In the genomic region with DNA sequence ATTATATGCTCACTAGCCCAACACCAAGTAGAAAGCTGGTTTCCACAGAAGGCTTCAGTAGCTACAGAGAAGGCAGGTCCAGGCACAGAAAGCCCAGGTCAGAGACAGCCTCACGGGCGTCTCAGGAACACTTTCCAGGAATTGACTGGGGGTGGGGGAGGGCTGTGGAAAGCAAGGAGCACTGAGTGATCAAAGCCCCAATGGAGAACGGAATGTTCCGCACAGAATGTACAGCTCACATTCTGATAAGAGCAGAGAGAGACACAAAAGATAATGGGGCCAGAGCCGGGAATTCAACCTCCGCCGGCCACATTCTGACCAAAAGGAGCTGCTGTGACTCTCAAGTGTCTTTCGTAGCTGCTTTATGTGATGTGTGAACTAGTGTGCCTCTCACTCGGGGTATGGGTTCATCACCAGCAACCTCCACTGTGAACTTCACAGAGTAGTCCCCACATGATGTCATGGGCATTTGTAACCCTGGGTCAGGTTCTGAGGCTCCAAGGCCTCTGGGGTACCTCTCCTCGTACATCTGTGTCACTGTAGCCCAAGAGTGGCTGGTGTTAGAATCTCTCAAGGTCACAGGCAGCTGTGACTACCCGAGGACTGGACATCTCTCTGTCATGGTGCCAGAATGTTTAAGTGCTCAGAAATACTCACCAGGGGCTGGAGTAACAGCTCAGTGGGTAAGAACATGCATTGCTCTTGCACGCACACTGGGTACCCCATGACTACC, we compare ENCODE assay signal across 21 mouse cellular contexts. TPM values are rescaled to one million over a fixed set of nuclear protein-coding genes. Genes with fewer than 3 reads are reported as not detected.
DNase-seq lines count a peak whose midpoint lies in the region; ATAC-seq and TF ChIP-seq lines count a peak whose summit lies in the region.
"Had no signal": no experiment of that assay in that cellular context is flagged by ENCODE, and none has a peak within 500 bp of the region (broad histone marks: within the 10 kb centered on the region; RNA-seq: fewer than 3 reads in every experiment).

No protein-coding gene starts in this region.

- peak; percentile 89 for TF ChIP-seq EP300 in liver, postnatal 0 days (IDR thresholded peaks at IDR 0.05; ENCODE audit: low read depth)
- TF ChIP-seq EP300 in stomach, postnatal 0 days (optimal IDR thresholded peaks at IDR 0.05) = peak; percentile 79

- DNase-seq in liver, postnatal 0 days = peak; percentile 28
- peak; percentile 76 for DNase-seq in stomach, postnatal 0 days (ENCODE audit: low spot score)
- DNase-seq in layer of hippocampus, adult 2 months (ENCODE audit: low spot score in 2 of 2) = no peak
- no peak for DNase-seq in urinary bladder, adult 2 months (ENCODE audit: low spot score)
- DNase-seq: adrenal gland, postnatal 10 days; cerebellum, adult 18-20 months; kidney, adult 2 months; kidney, postnatal 14 days; layer of hippocampus, adult 9-11 months; spleen, adult 18-20 months had no signal

- no peaks in the 10 kb centered on the region for H3K36me3 ChIP-seq in liver, postnatal 0 days (replicated peaks; ENCODE audit: insufficient read depth, low read length)
- no peaks in the 10 kb centered on the region for H3K36me3 ChIP-seq in liver, embryonic 12.5 days
- H3K36me3 ChIP-seq in heart, embryonic 11.5 days (ENCODE audit: control insufficient read depth, insufficient read depth, low read length) = no peaks in the 10 kb centered on the region
- no peaks in the 10 kb centered on the region for H3K36me3 ChIP-seq in heart, embryonic 16.5 days (ENCODE audit: control insufficient read depth, insufficient read depth)
- H3K36me3 ChIP-seq in stomach, postnatal 0 days (ENCODE audit: control insufficient read depth, insufficient read depth, low read length) = no peaks in the 10 kb centered on the region
- H3K36me3 ChIP-seq: embryonic facial prominence, embryonic 13.5 days; hindbrain, embryonic 15.5 days; limb, embryonic 13.5 days had no signal

- H3K27ac ChIP-seq in liver, postnatal 0 days (ENCODE audit: low read depth) = peak overlapping the region; percentile 57; the same call in 1 of the 2 replicates
- no peak overlapping the region for H3K27ac ChIP-seq in liver, embryonic 12.5 days
- peak overlapping the region; percentile 85 for H3K27ac ChIP-seq in heart, embryonic 11.5 days (ENCODE audit: low read depth, low read length)
- peak overlapping the region; percentile 89 for H3K27ac ChIP-seq in heart, embryonic 16.5 days (ENCODE audit: low read length)
- no peak overlapping the region for H3K27ac ChIP-seq in stomach, postnatal 0 days (replicated peaks)
- no peak overlapping the region for H3K27ac ChIP-seq in layer of hippocampus, adult 2 months
- H3K27ac ChIP-seq: embryonic facial prominence, embryonic 13.5 days; hindbrain, embryonic 15.5 days; limb, embryonic 13.5 days had no signal

- WGBS in liver, postnatal 0 days (ENCODE audit: insufficient replicate concordance) = 58% methylated on average over 12 of the region's 12 CpGs
- 50% methylated on average over 12 of the region's 12 CpGs for WGBS in liver, embryonic 12.5 days (ENCODE audit: insufficient replicate concordance)
- 19% methylated on average over 12 of the region's 12 CpGs for WGBS in heart, embryonic 11.5 days (ENCODE audit: insufficient replicate concordance)
- WGBS in heart, embryonic 16.5 days = 18% methylated on average over 12 of the region's 12 CpGs
- WGBS in stomach, postnatal 0 days = 54% methylated on average over 12 of the region's 12 CpGs

- no peak for TF ChIP-seq CTCF in liver, postnatal 0 days (IDR thresholded peaks at IDR 0.05; ENCODE audit: low read depth)
- TF ChIP-seq CTCF in stomach, postnatal 0 days (IDR thresholded peaks at IDR 0.05; ENCODE audit: low read depth) = no peak
- TF ChIP-seq CTCF in layer of hippocampus, adult 2 months (conservative IDR thresholded peaks at IDR 0.05) = no peak

- H3K4me2 ChIP-seq in liver, postnatal 0 days (ENCODE audit: low read depth, low read length) = no peak overlapping the region
- no peak overlapping the region for H3K4me2 ChIP-seq in liver, embryonic 12.5 days
- peak overlapping the region; percentile 33 for H3K4me2 ChIP-seq in heart, embryonic 11.5 days
- peak overlapping the region; percentile 39 for H3K4me2 ChIP-seq in heart, embryonic 16.5 days (ENCODE audit: low read depth, low read length)
- no peak overlapping the region for H3K4me2 ChIP-seq in stomach, postnatal 0 days (replicated peaks; ENCODE audit: low read depth)
- H3K4me2 ChIP-seq: embryonic facial prominence, embryonic 13.5 days; hindbrain, embryonic 15.5 days; limb, embryonic 13.5 days had no signal

- H3K4me1 ChIP-seq in liver, postnatal 0 days (ENCODE audit: insufficient read depth) = no peaks in the 10 kb centered on the region
- no peaks in the 10 kb centered on the region for H3K4me1 ChIP-seq in liver, embryonic 12.5 days
- H3K4me1 ChIP-seq in heart, embryonic 11.5 days (ENCODE audit: control insufficient read depth, insufficient read depth, low read length) = peaks cover 18% of the 10 kb centered on the region
- H3K4me1 ChIP-seq in heart, embryonic 16.5 days (ENCODE audit: control insufficient read depth, insufficient read depth, low read length) = peaks cover 17% of the 10 kb centered on the region
- H3K4me1 ChIP-seq in stomach, postnatal 0 days (replicated peaks; ENCODE audit: control insufficient read depth, insufficient read depth) = no peaks in the 10 kb centered on the region
- H3K4me1 ChIP-seq: hindbrain, embryonic 15.5 days had no signal

- no peak overlapping the region for H3K9ac ChIP-seq in liver, postnatal 0 days (replicated peaks)
- H3K9ac ChIP-seq in liver, embryonic 12.5 days = no peak overlapping the region
- no peak overlapping the region for H3K9ac ChIP-seq in heart, embryonic 11.5 days (ENCODE audit: low read depth, low read length)
- peak overlapping the region; percentile 42 for H3K9ac ChIP-seq in heart, embryonic 16.5 days (ENCODE audit: low read length)
- no peak overlapping the region for H3K9ac ChIP-seq in stomach, postnatal 0 days (ENCODE audit: low read length)
- H3K9ac ChIP-seq: embryonic facial prominence, embryonic 13.5 days; hindbrain, embryonic 15.5 days; limb, embryonic 13.5 days had no signal

- no peaks in the 10 kb centered on the region for H3K9me3 ChIP-seq in liver, postnatal 0 days (ENCODE audit: low read length)
- no peaks in the 10 kb centered on the region for H3K9me3 ChIP-seq in liver, embryonic 12.5 days (replicated peaks)
- H3K9me3 ChIP-seq in heart, embryonic 11.5 days (replicated peaks; ENCODE audit: control insufficient read depth, low read length) = no peaks in the 10 kb centered on the region
- no peaks in the 10 kb centered on the region for H3K9me3 ChIP-seq in heart, embryonic 16.5 days (replicated peaks; ENCODE audit: control insufficient read depth, low read length)
- no peaks in the 10 kb centered on the region for H3K9me3 ChIP-seq in stomach, postnatal 0 days (ENCODE audit: control insufficient read depth, low read length)
- H3K9me3 ChIP-seq: embryonic facial prominence, embryonic 13.5 days; hindbrain, embryonic 15.5 days; limb, embryonic 13.5 days had no signal

- peak; percentile 33; the same call in 1 of the 2 replicates for ATAC-seq in liver, postnatal 0 days
- no peak for ATAC-seq in liver, embryonic 12.5 days
- ATAC-seq in heart, embryonic 11.5 days (replicated peaks; ENCODE audit: insufficient number of reproducible peaks, low FRiP score, low TSS enrichment) = peak; percentile 79; the same call in 1 of the 2 replicates
- ATAC-seq in heart, embryonic 16.5 days (replicated peaks; ENCODE audit: extremely low read depth, insufficient read depth, low FRiP score) = peak; percentile 83
- ATAC-seq in stomach, postnatal 0 days (ENCODE audit: low FRiP score, low TSS enrichment) = peak; percentile 90
- ATAC-seq: forebrain, embryonic 16.5 days; midbrain, embryonic 16.5 days had no signal

- H3K27me3 ChIP-seq in liver, postnatal 0 days (ENCODE audit: insufficient read depth, low read length) = no peaks in the 10 kb centered on the region
- no peaks in the 10 kb centered on the region for H3K27me3 ChIP-seq in liver, embryonic 12.5 days (replicated peaks)
- H3K27me3 ChIP-seq in heart, embryonic 11.5 days (ENCODE audit: control insufficient read depth, insufficient read depth, low read length) = no peaks in the 10 kb centered on the region
- no peaks in the 10 kb centered on the region for H3K27me3 ChIP-seq in heart, embryonic 16.5 days (ENCODE audit: control insufficient read depth, insufficient read depth, low read length)
- no peaks in the 10 kb centered on the region for H3K27me3 ChIP-seq in stomach, postnatal 0 days (ENCODE audit: control insufficient read depth, insufficient read depth, low read length)
- H3K27me3 ChIP-seq: embryonic facial prominence, embryonic 13.5 days; hindbrain, embryonic 15.5 days; limb, embryonic 13.5 days had no signal

- H3K4me3 ChIP-seq in liver, postnatal 0 days (ENCODE audit: low read depth, low read length) = no peak overlapping the region
- no peak overlapping the region for H3K4me3 ChIP-seq in liver, embryonic 12.5 days
- no peak overlapping the region for H3K4me3 ChIP-seq in heart, embryonic 11.5 days (ENCODE audit: low read depth, low read length)
- H3K4me3 ChIP-seq in heart, embryonic 16.5 days (ENCODE audit: low read length) = no peak overlapping the region
- H3K4me3 ChIP-seq in stomach, postnatal 0 days (ENCODE audit: low read depth, low read length) = no peak overlapping the region
- no peak overlapping the region for H3K4me3 ChIP-seq in layer of hippocampus, adult 2 months
- H3K4me3 ChIP-seq: embryonic facial prominence, embryonic 13.5 days; hindbrain, embryonic 15.5 days; limb, embryonic 13.5 days had no signal

RNA-seq across cellular contexts. Expression of gene Amotl1, which starts 44.7 kb away (rescaled TPM):
- 1.6 and 1.9 TPM in 2 replicates for polyA plus RNA-seq in liver, postnatal 0 days (2015; fragmentation: Nextera tagmentation; extraction: Ambion mirVana)
- polyA plus RNA-seq in liver, embryonic 12.5 days (2016; fragmentation: Nextera tagmentation; extraction: Ambion mirVana) = 3.4 and 3.9 TPM in 2 replicates
- polyA plus RNA-seq in heart, embryonic 11.5 days (2014; fragmentation: Nextera tagmentation; extraction: Ambion mirVana) = 21.3 and 23.8 TPM in 2 replicates
- polyA plus RNA-seq in heart, embryonic 16.5 days (2015; fragmentation: Nextera tagmentation; extraction: Ambion mirVana) = 17.8 and 19.1 TPM in 2 replicates
- 7.3 and 7.7 TPM in 2 replicates for polyA plus RNA-seq in stomach, postnatal 0 days (2015; fragmentation: Nextera tagmentation; extraction: Ambion mirVana)
- 10 to 100 TPM; 11.8 to 15.8 TPM for total RNA-seq in layer of hippocampus, adult 2 months (2021)
- 21.7 and 32.7 TPM in 2 replicates for polyA plus RNA-seq in urinary bladder, adult 2 months (2012; rRNA removed)
- total RNA-seq: megakaryocyte, adult 5-6 weeks had no signal

RNA-seq across cellular contexts. Expression of gene Piwil4, which starts 51.0 kb away (rescaled TPM):
- 0.06 and 0.09 TPM in 2 replicates for polyA plus RNA-seq in liver, postnatal 0 days (2015; fragmentation: Nextera tagmentation; extraction: Ambion mirVana)
- 0.06 and 0.11 TPM in 2 replicates for polyA plus RNA-seq in liver, embryonic 12.5 days (2016; fragmentation: Nextera tagmentation; extraction: Ambion mirVana)
- not detected in 2 replicates for polyA plus RNA-seq in heart, embryonic 11.5 days (2014; fragmentation: Nextera tagmentation; extraction: Ambion mirVana)
- 0.17 and 0.22 TPM in 2 replicates for polyA plus RNA-seq in heart, embryonic 16.5 days (2015; fragmentation: Nextera tagmentation; extraction: Ambion mirVana)
- 0.45 and 0.53 TPM in 2 replicates for polyA plus RNA-seq in stomach, postnatal 0 days (2015; fragmentation: Nextera tagmentation; extraction: Ambion mirVana)
- not detected for total RNA-seq in layer of hippocampus, adult 2 months (2021)
- polyA plus RNA-seq in urinary bladder, adult 2 months (2012; rRNA removed) = 0.62 and 0.67 TPM in 2 replicates
- total RNA-seq: common myeloid progenitor, adult 5-6 weeks; gastrocnemius, adult 18-20 months; megakaryocyte, adult 5-6 weeks had no signal
- polyA plus RNA-seq: embryonic facial prominence, embryonic 13.5 days; limb, embryonic 13.5 days had no signal

Comparison
In these comparisons a context has a peak if more than half of its experiments do, and no peak if none do; other contexts are left out.
1. H3K27ac ChIP-seq: peak in liver, postnatal 0 days (single experiment), heart, embryonic 11.5 days (single experiment) and heart, embryonic 16.5 days (single experiment); none in liver, embryonic 12.5 days (single experiment), stomach, postnatal 0 days (single experiment) and layer of hippocampus, adult 2 months (single experiment).
2. DNase-seq: peak in liver, postnatal 0 days (single experiment) and stomach, postnatal 0 days (single experiment); none in layer of hippocampus, adult 2 months (0 of 2) and urinary bladder, adult 2 months (single experiment).
3. H3K4me2 ChIP-seq: peak in heart, embryonic 11.5 days (single experiment) and heart, embryonic 16.5 days (single experiment); none in liver, postnatal 0 days (single experiment), liver, embryonic 12.5 days (single experiment) and stomach, postnatal 0 days (single experiment).